Mouse (Mus musculus): ENCODE results near the gene Ppp1r9b.

- TF ChIP-seq CTCF (IDR thresholded peaks at IDR 0.05; ENCODE audit: low read depth) (no peak), EP300 (optimal IDR thresholded peaks at IDR 0.05) (no peak)
Measured at GRCm38 (mm10) chr11:94979462-94980179, 11.2 kb upstream of the Ppp1r9b start.
